Mouse (Mus musculus) B cell, adult (primary cell): ENCODE measurements around the gene Tomm40l. TPM values are rescaled to one million over a fixed set of nuclear protein-coding genes. Genes with fewer than 3 reads are reported as not detected.

ENCODE experiments used
- total RNA-seq: library from RNA; stranded (reverse); gene quantifications from 4 replicates; pipeline ENCODE4 v1.2.4, GENCODE M21; 2023; ENCODE audit not compliant: inconsistent age

Gene Tomm40l
- 21.8 to 26.5 TPM (median 24.2 TPM) in 4 replicates for total RNA-seq

GRCm38 (mm10) chr1:171222238-171223155 is at the start of gene Tomm40l:
Gene Tomm40l, minus strand, starts transcription at chr1:171222514.

GRCm38 (mm10) chr1:171269848-171270572 is 47.7 kb upstream of the Tomm40l start, which contains the start of gene B4galt3:
Gene B4galt3, plus strand, starts transcription at chr1:171270328.

GRCm38 (mm10) chr1:171250680-171251593 is 28.6 kb upstream of the Tomm40l start, which contains the start of gene Ndufs2:
Gene Ndufs2, minus strand, starts transcription at chr1:171251388.

GRCm38 (mm10) chr1:171249913-171250600 is 27.7 kb upstream of the Tomm40l start, which contains the start of gene Adamts4:
Gene Adamts4, plus strand, starts transcription at chr1:171250421.

GRCm38 (mm10) chr1:171234126-171234525 is 11.8 kb upstream of the Tomm40l start, which contains the start of gene Fcer1g:
Gene Fcer1g, minus strand, starts transcription at chr1:171234365.

GRCm38 (mm10) chr1:171224857-171225256 is 2.5 kb upstream of the Tomm40l start, which contains the start of gene Apoa2:
Gene Apoa2, plus strand, starts transcription at chr1:171225054.

GRCm38 (mm10) chr1:171213801-171214496 is 8.4 kb downstream of the Tomm40l start, which contains the start of gene Nr1i3:
Gene Nr1i3, plus strand, starts transcription at chr1:171213970.

GRCm38 (mm10) chr1:171195887-171196397 is 26.4 kb downstream of the Tomm40l start, which contains the start of gene Pcp4l1:
Gene Pcp4l1, minus strand, starts transcription at chr1:171196268.

Other genes starting within 250 kb of the Tomm40l start
- gene Fcgr2b, start 246.0 kb downstream of the Tomm40l start, total RNA-seq, result 240 to 258 TPM (median 249 TPM) in 4 replicates
- gene Fcgr4, start 203.6 kb downstream of the Tomm40l start, total RNA-seq, result 0.42 to 1.5 TPM (median 1.0 TPM) in 4 replicates
- gene Fcgr3, start 157.6 kb downstream of the Tomm40l start, total RNA-seq, result 1.7 to 2.7 TPM (median 2.1 TPM) in 4 replicates
- 0.67 to 2.6 TPM (median 1.1 TPM) in 4 replicates for gene Cfap126, start 108.6 kb downstream of the Tomm40l start, total RNA-seq
- gene Sdhc, start 71.9 kb downstream of the Tomm40l start, total RNA-seq, result 89.4 to 111 TPM (median 94.1 TPM) in 4 replicates
- gene Mpz, start 71.8 kb downstream of the Tomm40l start, total RNA-seq, result not detected in 4 replicates
- not detected in 4 replicates for gene Pcp4l1, start 26.2 kb downstream of the Tomm40l start, total RNA-seq
- not detected in 4 replicates for gene Nr1i3, start 8.5 kb downstream of the Tomm40l start, total RNA-seq
- not detected in 4 replicates for gene Apoa2, start 2.5 kb upstream of the Tomm40l start, total RNA-seq
- 4.7 to 12.2 TPM (median 7.7 TPM) in 4 replicates for gene Fcer1g, start 11.9 kb upstream of the Tomm40l start, total RNA-seq
- not detected in 4 replicates for gene Adamts4, start 27.9 kb upstream of the Tomm40l start, total RNA-seq
- 120 to 147 TPM (median 125 TPM) in 4 replicates for gene Ndufs2, start 28.9 kb upstream of the Tomm40l start, total RNA-seq
- 79.8 to 117 TPM (median 101 TPM) in 4 replicates for gene B4galt3, start 47.8 kb upstream of the Tomm40l start, total RNA-seq
- 60.4 to 71.5 TPM (median 66.1 TPM) in 4 replicates for gene Ppox, start 58.7 kb upstream of the Tomm40l start, total RNA-seq
- 48.5 to 60.7 TPM (median 55.3 TPM) in 4 replicates for gene Usp21, start 65.5 kb upstream of the Tomm40l start, total RNA-seq
- 44.8 to 53.1 TPM (median 48.1 TPM) in 4 replicates for gene Ufc1, start 72.5 kb upstream of the Tomm40l start, total RNA-seq
- gene Dedd, start 106.6 kb upstream of the Tomm40l start, total RNA-seq, result 31.3 to 39.4 TPM (median 34.5 TPM) in 4 replicates
- gene Nit1, start 123.1 kb upstream of the Tomm40l start, total RNA-seq, result 26.8 to 31.8 TPM (median 28.6 TPM) in 4 replicates
- gene Pfdn2, start 123.2 kb upstream of the Tomm40l start, total RNA-seq, result 67.5 to 78.8 TPM (median 74.9 TPM) in 4 replicates
- gene Klhdc9, start 138.3 kb upstream of the Tomm40l start, total RNA-seq, result 0.32 to 0.58 TPM (median 0.45 TPM) in 4 replicates
- 0.21 to 0.58 TPM (median 0.45 TPM) in 4 replicates for gene Nectin4, start 147.6 kb upstream of the Tomm40l start, total RNA-seq
- 295 to 311 TPM (median 296 TPM) in 4 replicates for gene Arhgap30, start 166.4 kb upstream of the Tomm40l start, total RNA-seq
- gene Usf1, start 188.8 kb upstream of the Tomm40l start, total RNA-seq, result 168 to 206 TPM (median 179 TPM) in 4 replicates
- 6.4 to 19.0 TPM (median 10.9 TPM) in 4 replicates for gene Tstd1, start 196.4 kb upstream of the Tomm40l start, total RNA-seq
- 0.27 to 1.3 TPM (median 0.89 TPM) in 4 replicates for gene F11r, start 215.0 kb upstream of the Tomm40l start, total RNA-seq